Comparison of ENCODE assay signal across 7 mouse cellular contexts in genomic region chr4:53714051-53714814, GRCm38 (mm10). TPM values are rescaled to one million over a fixed set of nuclear protein-coding genes. Genes with fewer than 3 reads are reported as not detected.
A peak's percentile ranks its signal among the peaks of the same experiment; 100 is the strongest.
DNase-seq lines count a peak whose midpoint lies in the region; ATAC-seq and TF ChIP-seq lines count a peak whose summit lies in the region.

No protein-coding gene starts in this region.

- peak; percentile 93 for DNase-seq in adrenal gland, postnatal 10 days
- peak; percentile 93 for DNase-seq in embryonic facial prominence, embryonic 10.5 days (ENCODE audit: low spot score)
- DNase-seq in gonadal fat pad, adult 2 months (ENCODE audit: low read depth), result peak; percentile 63
- DNase-seq in left cerebral cortex, postnatal 4 days, result peak; percentile 93

- peak overlapping the region; percentile 88 for H3K4me2 ChIP-seq in intestine, postnatal 0 days (replicated peaks; ENCODE audit: low read depth)
- peak overlapping the region; percentile 93 for H3K4me2 ChIP-seq in midbrain, embryonic 12.5 days (replicated peaks)

- intact Hi-C loops in left cerebral cortex, postnatal 4 days (cut with DNase I), result no loop called here

- H3K36me3 ChIP-seq in embryonic facial prominence, embryonic 10.5 days (replicated peaks), result peaks cover 8% of the 10 kb centered on the region
- no peaks in the 10 kb centered on the region for H3K36me3 ChIP-seq in intestine, postnatal 0 days (ENCODE audit: control insufficient read depth, insufficient read depth)
- no peaks in the 10 kb centered on the region for H3K36me3 ChIP-seq in midbrain, embryonic 12.5 days
- H3K36me3 ChIP-seq in small intestine, adult 2 months (ENCODE audit: control insufficient read depth, insufficient read depth, low read length), result no peaks in the 10 kb centered on the region

- peak overlapping the region; percentile 86 for H3K4me3 ChIP-seq in embryonic facial prominence, embryonic 10.5 days
- H3K4me3 ChIP-seq in intestine, postnatal 0 days (ENCODE audit: low read depth, low read length), result peak overlapping the region; percentile 90
- peak overlapping the region; percentile 82 for H3K4me3 ChIP-seq in midbrain, embryonic 12.5 days
- H3K4me3 ChIP-seq in small intestine, adult 2 months (ENCODE audit: low read depth, low read length), result peak overlapping the region; percentile 90

- peak; percentile 94 for ATAC-seq in intestine, postnatal 0 days
- ATAC-seq in midbrain, embryonic 12.5 days (ENCODE audit: low FRiP score, low read depth), result peak; percentile 96

- WGBS in embryonic facial prominence, embryonic 10.5 days, result 5% methylated on average over 58 of the region's 58 CpGs
- WGBS in intestine, postnatal 0 days, result 5% methylated on average over 58 of the region's 58 CpGs
- WGBS in midbrain, embryonic 12.5 days, result 3% methylated on average over 58 of the region's 58 CpGs
- 24% methylated on average over 58 of the region's 58 CpGs for WGBS in small intestine, adult 2 months

- 0 out of 2 replicates have a peak, but pooled peaks have one; percentile 42 for TF ChIP-seq POLR2A in small intestine, adult 2 months (IDR thresholded peaks at IDR 0.05; ENCODE audit: low read depth, low read length)

- TF ChIP-seq CTCF in intestine, postnatal 0 days (IDR thresholded peaks at IDR 0.05; ENCODE audit: low read depth), result no peak
- TF ChIP-seq CTCF in small intestine, adult 2 months (IDR thresholded peaks at IDR 0.05; ENCODE audit: extremely low read depth, insufficient read length, insufficient replicate concordance, low read depth, low read length), result no peak

- peak overlapping the region; percentile 67 for H3K9ac ChIP-seq in intestine, postnatal 0 days (ENCODE audit: low read depth, low read length)
- peak overlapping the region; percentile 82 for H3K9ac ChIP-seq in midbrain, embryonic 12.5 days (replicated peaks)

- peaks cover 11% of the 10 kb centered on the region for H3K4me1 ChIP-seq in embryonic facial prominence, embryonic 10.5 days
- H3K4me1 ChIP-seq in intestine, postnatal 0 days (replicated peaks; ENCODE audit: control insufficient read depth, insufficient read depth, low read length), result no peaks in the 10 kb centered on the region
- peaks cover 10% of the 10 kb centered on the region for H3K4me1 ChIP-seq in midbrain, embryonic 12.5 days
- H3K4me1 ChIP-seq in small intestine, adult 2 months (ENCODE audit: control insufficient read depth, insufficient read depth, insufficient read length, low read length), result no peaks in the 10 kb centered on the region

- no peaks in the 10 kb centered on the region for H3K9me3 ChIP-seq in embryonic facial prominence, embryonic 10.5 days
- H3K9me3 ChIP-seq in intestine, postnatal 0 days (ENCODE audit: control insufficient read depth), result no peaks in the 10 kb centered on the region
- no peaks in the 10 kb centered on the region for H3K9me3 ChIP-seq in midbrain, embryonic 12.5 days

- H3K27me3 ChIP-seq in embryonic facial prominence, embryonic 10.5 days (replicated peaks; ENCODE audit: low read depth, poor library complexity, severe bottlenecking), result no peaks in the 10 kb centered on the region
- H3K27me3 ChIP-seq in intestine, postnatal 0 days (replicated peaks; ENCODE audit: control insufficient read depth, insufficient read depth, low read length), result no peaks in the 10 kb centered on the region
- no peaks in the 10 kb centered on the region for H3K27me3 ChIP-seq in midbrain, embryonic 12.5 days
- H3K27me3 ChIP-seq in small intestine, adult 2 months (ENCODE audit: control insufficient read depth, insufficient read depth, low read length), result no peaks in the 10 kb centered on the region

- peak overlapping the region; percentile 91 for H3K27ac ChIP-seq in embryonic facial prominence, embryonic 10.5 days (replicated peaks)
- H3K27ac ChIP-seq in intestine, postnatal 0 days (ENCODE audit: low read depth, low read length), result peak overlapping the region; percentile 54; the same call in 1 of the 2 replicates
- peak overlapping the region; percentile 90 for H3K27ac ChIP-seq in midbrain, embryonic 12.5 days (replicated peaks)
- peak overlapping the region; percentile 34 for H3K27ac ChIP-seq in small intestine, adult 2 months (ENCODE audit: insufficient read depth, low read depth, low read length)

RNA-seq across cellular contexts. Expression of gene Fktn, which starts 0.4 kb away (rescaled TPM):
- total RNA-seq in adrenal gland, postnatal 10 days (2021), result 10 to 100 TPM; 14.2 to 18.1 TPM
- polyA plus RNA-seq in embryonic facial prominence, embryonic 10.5 days (2016; fragmentation: Nextera tagmentation; extraction: Ambion mirVana), result 18.6 and 20.5 TPM in 2 replicates
- polyA plus RNA-seq in gonadal fat pad, adult 2 months (2012; rRNA removed), result 7.2 and 7.9 TPM in 2 replicates
- 3.5 and 4.4 TPM in 2 replicates for polyA plus RNA-seq in intestine, postnatal 0 days (2015; fragmentation: Nextera tagmentation; extraction: Ambion mirVana)
- total RNA-seq in left cerebral cortex, postnatal 4 days (2021), result 10 to 100 TPM; 19.4 to 19.9 TPM
- polyA plus RNA-seq in midbrain, embryonic 12.5 days (2016; fragmentation: Nextera tagmentation; extraction: Ambion mirVana), result 27.9 and 29.5 TPM in 2 replicates
- 0.61 and 0.96 TPM in 2 replicates for polyA plus RNA-seq in small intestine, adult 2 months (2012; rRNA removed)

Comparison
In these comparisons a context has a peak if more than half of its experiments do, and no peak if none do; other contexts are left out.
1. Peak in every context shown above with its lines: DNase-seq, ATAC-seq, H3K4me3 ChIP-seq and H3K27ac ChIP-seq.
2. H3K27ac ChIP-seq: peak in every context shown above with its lines; median percentile 91 in embryonic facial prominence, embryonic 10.5 days; 90 in midbrain, embryonic 12.5 days; 54 in intestine, postnatal 0 days; 34 in small intestine, adult 2 months.